Mouse (Mus musculus): ENCODE data around the gene Cldn34c1.
"Not testable (repeated sequence)": the region's sequence is repeated elsewhere in the genome, so short reads cannot be mapped to it uniquely, and the experiment has no call there.

Gene Cldn34c1

DNA sequence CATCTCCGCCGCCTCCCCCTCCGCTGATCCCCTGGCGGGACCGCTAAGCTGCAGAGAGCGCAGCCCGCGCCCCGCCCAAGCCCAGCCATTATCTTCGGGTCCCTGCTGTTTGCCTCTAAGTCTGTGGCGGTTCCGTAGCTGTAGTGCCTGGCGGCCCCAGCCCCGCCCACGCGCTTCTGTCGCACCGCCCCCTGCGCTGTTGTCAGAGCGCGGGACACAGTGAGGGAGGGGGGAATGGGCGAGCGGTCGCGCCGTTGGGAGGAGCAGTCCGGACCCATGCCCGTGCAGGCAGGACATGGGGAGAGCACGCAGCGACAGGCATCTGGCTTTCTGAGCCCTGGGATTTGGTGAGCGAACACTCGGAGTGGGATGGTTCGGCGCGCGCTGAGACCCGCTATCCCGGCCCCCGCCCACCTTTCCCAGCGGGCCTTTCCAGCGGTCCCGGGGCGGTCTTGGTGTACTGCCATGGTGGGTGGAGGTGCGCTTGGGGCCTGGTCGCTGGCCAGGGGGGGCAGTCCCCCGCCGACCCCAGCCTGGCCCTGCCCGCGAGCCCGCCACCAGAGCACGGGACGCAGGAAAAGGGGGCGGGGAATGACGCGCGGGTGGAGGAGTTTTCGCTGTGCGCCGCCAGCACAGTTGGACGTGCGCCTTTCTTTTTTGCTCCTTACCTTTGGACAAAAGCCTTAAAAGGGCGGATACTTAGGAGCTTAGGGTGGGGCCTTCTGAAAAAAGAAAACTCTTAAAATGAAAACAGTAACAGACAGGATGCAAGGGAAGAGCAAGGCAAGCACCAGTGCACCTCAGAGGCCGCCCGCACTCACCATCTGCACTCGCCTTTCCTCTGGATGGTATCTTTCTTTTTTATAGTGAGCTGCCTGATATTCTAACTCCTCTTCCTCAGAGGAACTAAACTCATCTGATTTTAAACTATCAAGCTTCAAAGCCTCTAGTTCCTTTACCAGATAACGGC is at the start of gene Cldn34c1:
TSS of gene Cldn34c1 (plus strand) at position 205 of the 970 bp plus-strand sequence.
- DNase-seq (ENCODE audit: low spot score) = peak; percentile 83

DNA sequence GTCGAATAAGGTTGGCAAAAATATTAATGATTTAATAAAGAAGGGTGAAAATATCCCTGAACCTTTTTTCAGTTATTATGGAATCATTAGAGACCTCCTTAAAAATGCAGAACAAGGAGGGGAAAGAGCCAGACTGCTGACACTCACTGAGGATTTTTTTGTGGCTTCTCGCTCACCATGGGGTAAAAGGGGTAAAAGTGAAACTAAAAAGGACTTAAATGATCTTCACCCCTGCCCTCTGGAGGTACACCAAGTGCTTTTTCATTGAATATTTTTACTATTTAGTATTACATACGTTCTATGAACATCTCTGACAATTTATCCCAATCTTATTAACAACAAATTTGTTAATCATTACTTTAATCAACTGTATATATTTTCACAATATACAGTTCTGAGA is 15.9 kb upstream of the Cldn34c1 start:
- no peak for DNase-seq (ENCODE audit: low spot score)

DNA sequence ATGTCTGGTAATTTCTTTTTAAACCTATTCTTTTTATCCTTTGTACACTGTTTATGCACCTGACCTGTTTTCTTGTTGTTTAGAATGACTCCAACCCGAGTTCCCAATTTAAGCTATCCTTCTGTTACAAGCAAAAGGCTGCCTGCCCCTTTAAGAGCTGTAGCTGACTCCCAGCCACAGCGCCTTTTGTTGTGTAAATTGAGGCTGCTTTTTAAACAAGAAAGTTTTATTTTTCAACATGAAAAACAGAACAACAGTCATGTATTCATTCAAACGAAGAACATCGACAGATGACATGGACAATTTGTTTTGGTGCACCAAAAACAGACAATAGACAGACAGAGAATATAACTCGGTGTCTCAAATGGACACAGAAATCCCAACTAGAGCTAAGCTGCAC is 489 bp upstream of the Cldn34c1 start:
- DNase-seq (ENCODE audit: low spot score) = not testable (repeated sequence)

DNA sequence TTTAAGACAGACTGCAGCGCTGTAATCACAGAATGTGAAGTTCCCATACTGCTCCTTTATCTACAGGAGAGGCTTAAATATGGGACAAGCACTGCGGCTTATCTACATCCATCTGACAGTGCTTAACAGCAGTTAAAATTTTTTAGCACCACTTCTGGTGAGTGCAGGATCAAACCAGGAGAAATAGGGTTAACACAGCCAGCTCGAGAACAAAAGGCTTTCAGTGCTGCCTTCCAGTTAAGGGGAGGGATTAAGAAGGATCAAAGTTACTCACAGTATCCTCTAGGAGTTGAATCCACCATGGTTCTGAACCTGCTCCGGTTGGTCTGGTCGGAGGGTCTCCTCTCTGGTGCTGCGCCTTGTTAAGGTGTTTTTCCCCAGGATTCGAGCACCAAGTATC is 1.4 kb downstream of the Cldn34c1 start:
- not testable (repeated sequence) for DNase-seq (ENCODE audit: low spot score)

DNA sequence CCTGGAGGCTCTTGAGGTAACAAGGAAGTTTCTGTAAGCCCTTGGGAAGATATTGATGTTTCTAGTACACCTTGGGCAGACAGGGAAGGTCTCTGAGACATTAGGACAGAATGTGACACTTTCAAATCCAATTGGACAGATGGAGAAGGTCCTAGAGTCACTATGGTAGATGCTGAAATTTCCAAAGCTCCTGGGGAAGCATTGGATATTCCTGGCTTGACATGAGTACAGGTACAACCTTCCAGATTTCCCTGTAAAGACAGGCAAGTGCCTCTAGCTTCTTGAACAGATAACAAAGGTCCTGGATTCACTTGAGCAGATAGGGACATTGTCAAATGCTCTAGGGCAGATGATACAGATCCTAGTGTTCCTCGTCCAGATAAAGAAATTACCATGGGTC is 119.1 kb downstream of the Cldn34c1 start, which contains the start of gene Srsx:
TSS of gene Srsx (minus strand) at position 101 of the 400 bp plus-strand sequence.
- not testable (repeated sequence) for DNase-seq (ENCODE audit: low spot score)

Data from ovary, postnatal 36 days (tissue).